Mouse (Mus musculus) cerebellum, adult 2 months (tissue): ENCODE results near the gene Cbx4. TPM values are rescaled to one million over a fixed set of nuclear protein-coding genes. Genes with fewer than 3 reads are reported as not detected.

Source experiments
- DNase-seq, 2 experiments: peaks; one replicate each; pipeline ENCODE4 v3.0.0; 2021
- H3K27ac ChIP-seq: fragments of 200-500 bp; 2 replicates; pipeline ENCODE4 v1.5.1; 2012; ENCODE audit warnings: low read length, control low read depth, inconsistent platforms; ENCODE audit not compliant: insufficient read depth
- H3K27me3 ChIP-seq: fragments of 200-500 bp; 2 replicates; pipeline ENCODE4 v1.6.1; 2012; ENCODE audit warnings: inconsistent platforms, mild to moderate bottlenecking, low read length, moderate library complexity; ENCODE audit not compliant: control insufficient read depth, insufficient read depth
- H3K4me1 ChIP-seq: fragments of 200-500 bp; 2 replicates; pipeline ENCODE4 v1.6.1; 2011; ENCODE audit warnings: low read length; ENCODE audit not compliant: control insufficient read depth, insufficient read depth
- H3K4me3 ChIP-seq: fragments of 200-500 bp; replicated peaks from 2 replicates; pipeline ENCODE3; 2011; ENCODE audit warnings: mild to moderate bottlenecking, low read depth, low read length, control low read depth; ENCODE audit not compliant: insufficient read depth
- CTCF ChIP-seq: fragments of 200-500 bp; IDR thresholded peaks from 2 replicates; pipeline ENCODE4 v1.5.1; 2011; ENCODE audit warnings: low read depth, mild to moderate bottlenecking, control low read depth, low read length, moderate library complexity, borderline replicate concordance; ENCODE audit not compliant: insufficient read depth
- POLR2A ChIP-seq: fragments of 200-500 bp; IDR thresholded peaks from 2 replicates; pipeline ENCODE4 v1.6.1; 2011; ENCODE audit warnings: low read length, control low read depth, borderline replicate concordance; ENCODE audit not compliant: insufficient read depth
- WGBS: fragments of 180-500 bp; shearing (Covaris S2); methylation state at CpG from one replicate; pipeline ENCODE4 v1.1.7; 2018; 5-methylcytosine and 5-hydroxymethylcytosine counted together
- polyA plus RNA-seq: library from polyadenylated mRNA; depleted of rRNA; stranded (reverse); fragments of >200 nt; gene quantifications from 2 replicates; pipeline ENCODE4 v1.2.3, GENCODE M21; 2012; rRNA removed

Cbx4 gene
- polyA plus RNA-seq = 50.1 and 57.6 TPM in 2 replicates

- 1% methylated on average over 66 of the region's 67 CpGs for WGBS
- peak within 1 kb of the TSS; percentile 71 for H3K4me3 ChIP-seq
- TF ChIP-seq CTCF = no peak
- peak; percentile 87 for TF ChIP-seq POLR2A
- peaks cover 28% of the 10 kb centered on the region; the same call in 1 of the 2 replicates for H3K4me1 ChIP-seq
- H3K27me3 ChIP-seq = peaks cover 6% of the 10 kb centered on the region; the same call in 1 of the 2 replicates
- H3K27ac ChIP-seq = peak within 1 kb of the TSS; percentile 91
- DNase-seq = peak; percentile 89 to 94
Measured at GRCm38 (mm10) chr11:119086144-119086971, at the start of gene Cbx4. Gene Cbx4, minus strand, starts transcription at chr11:119086221.

GRCm38 (mm10) chr11:119134586-119134985 lies 48.6 kb upstream of the Cbx4 start:
- H3K4me3 ChIP-seq = no peak overlapping the region
- no peak for TF ChIP-seq CTCF
- TF ChIP-seq POLR2A = no peak
- WGBS = 15% methylated on average over 17 of the region's 17 CpGs
- H3K27me3 ChIP-seq = no peaks in the 10 kb centered on the region
- H3K27ac ChIP-seq = peak overlapping the region; percentile 44; the same call in 1 of the 2 replicates
- H3K4me1 ChIP-seq = peaks cover 43% of the 10 kb centered on the region
- peak; percentile 31 to 48 for DNase-seq

DNA sequence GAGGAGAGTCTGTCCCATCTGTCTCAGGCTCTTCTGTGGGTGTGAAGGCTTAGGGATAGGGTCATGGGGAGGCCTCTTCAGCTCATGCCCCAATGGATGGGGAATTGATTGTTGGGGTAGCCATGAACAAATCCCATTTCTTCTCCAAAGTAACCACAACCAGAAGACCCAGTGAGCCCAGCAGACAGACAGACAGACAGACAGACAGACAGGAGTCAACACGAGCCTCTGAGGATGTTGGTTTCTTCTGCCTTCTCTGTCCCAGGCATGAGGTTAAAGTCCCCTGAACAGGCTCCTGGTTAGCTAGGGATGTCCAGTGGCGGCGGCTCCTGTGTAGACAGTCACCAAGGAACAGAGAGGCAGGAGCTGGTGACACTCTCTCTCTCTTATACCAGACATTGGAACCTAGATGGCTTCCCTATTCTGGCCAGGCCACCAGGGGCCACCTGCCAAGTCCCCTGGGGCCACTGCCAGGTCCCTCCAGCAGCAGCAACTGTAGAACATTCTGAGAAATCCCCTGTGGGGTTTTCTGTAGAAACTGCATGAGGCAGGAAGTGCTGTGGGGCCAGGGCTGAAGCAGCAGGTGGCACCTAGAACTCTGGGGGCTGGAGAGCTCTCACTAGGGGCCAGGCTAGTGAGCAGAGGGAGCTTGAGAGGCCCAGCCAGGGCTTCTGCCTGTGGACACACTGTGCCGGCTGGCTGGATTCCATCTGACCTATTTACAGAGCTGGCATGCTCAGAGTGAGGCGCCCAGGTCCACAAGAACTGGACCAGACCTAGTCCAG lies 47.6 kb upstream of the Cbx4 start:
- 18% methylated on average over 5 of the region's 5 CpGs for WGBS
- peak; percentile 94 to 96 for DNase-seq
- no peak for TF ChIP-seq CTCF
- no peak for TF ChIP-seq POLR2A
- Histone ChIP-seq H3K4me3 (no peak overlapping the region), H3K27me3 (no peaks in the 10 kb centered on the region), H3K4me1 (peaks cover 43% of the 10 kb centered on the region), H3K27ac (peak overlapping the region; percentile 44)

DNA sequence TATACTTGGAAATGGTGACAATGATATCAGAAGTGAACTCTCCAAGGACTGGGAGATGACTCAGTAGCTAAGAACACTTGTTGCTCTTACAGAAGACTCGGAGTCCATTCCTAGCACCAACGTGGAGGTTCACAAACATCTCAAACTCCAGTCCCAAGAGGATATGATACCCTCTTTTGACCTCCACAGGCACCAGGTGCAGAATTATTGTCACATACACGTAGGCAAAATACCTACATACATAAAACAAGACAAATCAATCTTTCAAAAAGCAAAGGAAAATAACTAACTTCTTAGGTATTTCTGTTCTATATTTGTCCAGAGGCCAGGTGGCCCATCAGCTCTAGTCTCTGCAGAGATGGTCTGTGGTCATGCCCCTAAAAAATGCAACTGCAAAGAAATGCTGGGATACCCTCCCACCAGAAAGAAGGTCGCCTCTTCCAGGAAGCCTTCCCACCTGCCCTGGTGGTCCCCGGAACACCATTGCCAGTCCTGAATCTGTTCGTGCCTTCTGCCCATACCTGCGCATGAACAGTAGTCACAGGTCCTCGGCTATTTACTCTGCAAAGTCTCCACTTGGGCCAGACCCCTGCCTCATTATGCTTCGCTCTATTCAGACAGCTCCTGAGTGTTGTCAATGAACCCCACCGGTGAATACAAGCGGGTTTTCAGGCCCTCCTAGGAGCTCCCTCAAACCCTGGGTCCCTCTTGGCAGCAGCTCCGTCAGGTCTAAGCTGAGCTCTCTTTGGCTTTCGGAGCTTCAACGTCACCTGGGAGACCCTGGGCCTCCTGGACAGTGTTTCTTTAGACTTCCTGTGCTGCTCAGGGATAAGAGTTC lies 46.4 kb upstream of the Cbx4 start:
- no peak overlapping the region for H3K27ac ChIP-seq
- no peaks in the 10 kb centered on the region for H3K27me3 ChIP-seq
- DNase-seq = no peak
- TF ChIP-seq CTCF = no peak
- TF ChIP-seq POLR2A = no peak
- WGBS = 89% methylated on average over 14 of the region's 14 CpGs
- peaks cover 33% of the 10 kb centered on the region for H3K4me1 ChIP-seq
- no peak overlapping the region for H3K4me3 ChIP-seq

DNA sequence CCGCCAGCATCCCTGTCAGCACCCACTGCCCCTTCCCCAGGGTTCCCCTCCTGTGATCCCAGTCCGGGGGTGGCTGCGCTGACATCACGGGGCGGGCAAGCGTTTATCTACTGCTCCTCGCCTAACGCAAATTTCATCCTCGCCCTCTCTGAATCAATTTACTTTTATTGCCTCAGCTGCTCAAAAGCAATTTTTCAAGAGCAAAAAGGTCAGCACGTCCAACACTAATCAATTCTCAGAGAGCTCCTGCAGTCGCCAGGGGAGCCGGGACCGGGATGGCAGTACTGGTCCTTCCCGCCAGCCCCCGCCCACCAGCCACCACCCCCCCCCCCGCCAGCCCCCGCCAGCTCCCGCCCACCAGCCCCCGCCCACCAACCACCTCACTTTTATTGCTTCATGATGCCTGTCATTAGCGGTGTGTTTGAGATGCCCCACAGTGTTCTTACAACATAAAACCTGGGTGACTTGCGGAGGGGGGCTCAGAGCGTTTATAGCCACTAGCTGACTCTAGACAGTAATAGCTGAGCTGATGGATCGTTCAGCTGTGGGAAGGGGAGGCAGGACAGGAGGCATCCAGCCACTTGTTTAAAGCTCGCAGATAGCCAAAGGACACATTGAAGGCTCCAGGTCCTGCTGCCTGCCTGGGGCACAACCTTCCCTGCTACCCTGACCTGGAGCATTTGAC lies 44.2 kb upstream of the Cbx4 start:
- 36% methylated on average over 24 of the region's 24 CpGs for WGBS
- no peak overlapping the region for H3K4me3 ChIP-seq
- DNase-seq = no peak
- TF ChIP-seq POLR2A (no peak), CTCF (no peak)
- no peaks in the 10 kb centered on the region for H3K27me3 ChIP-seq
- no peak overlapping the region for H3K27ac ChIP-seq
- peaks cover 31% of the 10 kb centered on the region for H3K4me1 ChIP-seq

DNA sequence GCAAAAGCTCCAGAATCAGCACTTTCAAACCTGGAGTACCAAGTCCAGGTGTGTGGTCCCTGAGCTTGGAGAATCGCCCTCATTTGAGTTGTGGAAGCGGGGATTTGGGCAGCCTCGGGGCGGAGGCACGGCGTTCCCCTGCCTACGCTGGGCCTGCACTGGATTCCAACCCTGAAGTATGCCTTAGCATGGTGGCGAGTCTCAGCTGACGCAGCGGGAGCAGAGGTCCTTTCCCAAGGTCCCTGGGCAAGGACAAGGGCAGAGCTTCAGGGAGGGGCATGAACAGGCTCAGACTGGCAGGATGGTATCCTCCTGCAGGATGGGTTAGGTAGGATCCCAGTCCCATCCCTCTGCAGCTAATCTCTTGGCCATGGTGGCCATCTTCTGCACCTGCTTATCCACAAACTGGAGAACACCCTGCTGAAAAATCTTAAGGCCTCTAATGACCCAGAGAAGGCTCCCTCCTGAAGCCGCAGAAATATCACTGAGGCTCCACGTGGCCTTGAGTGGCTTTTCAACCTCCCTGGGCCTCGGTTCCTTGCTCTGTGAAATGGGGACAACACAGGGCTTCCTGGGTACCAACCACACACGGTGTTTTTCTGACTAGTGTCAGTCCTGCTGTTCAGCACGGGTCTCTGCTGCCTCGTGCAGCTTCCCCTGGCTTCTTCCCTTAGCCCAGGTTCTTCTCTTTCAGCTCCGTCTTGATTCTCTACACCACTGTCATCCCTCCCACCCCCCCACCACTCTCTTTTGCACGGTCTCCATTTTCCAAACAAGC lies 43.4 kb upstream of the Cbx4 start:
- Histone ChIP-seq H3K4me1 (peaks cover 25% of the 10 kb centered on the region), H3K4me3 (no peak overlapping the region), H3K27ac (no peak overlapping the region), H3K27me3 (no peaks in the 10 kb centered on the region)
- TF ChIP-seq POLR2A (no peak), CTCF (no peak)
- no peak for DNase-seq
- 84% methylated on average over 18 of the region's 18 CpGs for WGBS
